Mouse (Mus musculus) lung, adult 18-20 months (tissue): ENCODE measurements around the gene Tas2r125.
"Not testable (repeated sequence)": the region's sequence is repeated elsewhere in the genome, so short reads cannot be mapped to it uniquely, and the experiment has no call there.

Experiments
- DNase-seq, 2 experiments: peaks; one replicate each; pipeline ENCODE4 v3.0.0; 2022; ENCODE audit warnings: mixed read lengths in 2 of 2

The Tas2r125 gene

GRCm38 (mm10) chr6:132909351-132909750 is at the start of gene Tas2r125:
TSS of gene Tas2r125 (plus strand) at chr6:132909651.
- DNase-seq, result no peak

- DNase-seq, result no peak
These were observed 41.7 kb upstream of the Tas2r125 start, which contains the start of gene Tas2r110 for GRCm38 (mm10) chr6:132867708-132868107. TSS of gene Tas2r110 (plus strand) at chr6:132868008.

- DNase-seq, result no peak
These were observed 16.7 kb upstream of the Tas2r125 start, which contains the start of gene Tas2r113 for GRCm38 (mm10) chr6:132892711-132893110. TSS of gene Tas2r113 (plus strand) at chr6:132893011.

GRCm38 (mm10) chr6:132941376-132941775 is 31.9 kb downstream of the Tas2r125 start:
- DNase-seq, result not testable (repeated sequence)

- DNase-seq, result no peak
These were observed 41.4 kb downstream of the Tas2r125 start, which contains the start of gene Tas2r129 for GRCm38 (mm10) chr6:132950802-132951201. TSS of gene Tas2r129 (plus strand) at chr6:132951102.

- no peak for DNase-seq
These were observed 48.4 kb downstream of the Tas2r125 start, which contains the start of gene Tas2r131 for GRCm38 (mm10) chr6:132957819-132958218. TSS of gene Tas2r131 (minus strand) at chr6:132957919.
